Mouse (Mus musculus): ENCODE data around the gene Phldb2. TPM values are rescaled to one million over a fixed set of nuclear protein-coding genes. Genes with fewer than 3 reads are reported as not detected.

Phldb2 gene
- polyA plus RNA-seq, 1 experiment from 2014 or later, result 200 TPM

GRCm38 (mm10) chr16:45881177-45881832, 72.1 kb downstream of the Phldb2 start:
- CTCF ChIA-PET, result interaction anchor here (1.0 kb wide), 1 partner anchor 11 kb away, joined by 3 read pairs; no protein-coding TSS in a partner anchor
- no peak for DNase-seq (ENCODE audit: low read depth, low spot score)

DNA sequence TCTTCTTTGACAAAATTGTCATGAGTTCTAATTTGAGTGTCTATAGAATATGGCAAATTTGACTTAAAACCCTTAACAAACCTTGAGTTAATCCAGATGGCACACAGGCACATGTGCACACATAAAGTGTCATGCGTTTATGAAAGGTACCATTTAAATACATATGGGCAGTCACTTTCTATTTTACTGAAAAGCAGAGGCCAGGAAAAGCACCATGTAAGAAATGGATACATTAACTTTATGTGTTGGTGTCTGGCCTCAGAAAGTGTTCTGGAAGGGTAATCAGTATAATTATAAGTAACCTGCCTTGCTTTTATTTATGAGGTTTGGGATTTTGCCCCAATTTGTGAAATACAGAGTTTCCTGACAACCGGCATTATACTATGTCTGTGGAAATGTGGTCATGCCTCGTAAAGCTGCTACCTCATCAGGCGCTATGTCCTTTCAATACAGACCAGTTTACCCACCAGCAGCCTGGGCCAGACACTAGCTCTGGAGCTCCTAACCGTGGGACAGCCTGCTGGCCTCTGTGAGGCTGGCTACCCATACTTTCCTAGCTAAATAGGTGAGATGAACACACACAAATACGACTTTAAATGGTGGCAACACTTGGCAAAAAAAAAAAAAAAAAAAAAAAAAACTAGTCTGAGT, 73.2 kb downstream of the Phldb2 start:
- no peak for TF ChIP-seq CTCF (IDR thresholded peaks at IDR 0.05)
- ChIA-PET CTCF (no interaction called here), POLR2A (no interaction called here)
- DNase-seq (ENCODE audit: low read depth, low spot score), result no peak
- in situ Hi-C loops (cut with MboI; ENCODE audit: low pct_unique_long_range_greater_than_20kb), result no loop called here
- ATAC-seq, result no peak
- no peaks in the 10 kb centered on the region for H3K27me3 ChIP-seq

More at GRCm38 (mm10) chr16:45881177-45881832, 72.1 kb downstream of the Phldb2 start:
- no peaks in the 10 kb centered on the region for H3K27me3 ChIP-seq
- POLR2A ChIA-PET, result no interaction called here
- TF ChIP-seq CTCF (IDR thresholded peaks at IDR 0.05), result no peak
- in situ Hi-C loops (cut with MboI; ENCODE audit: low pct_unique_long_range_greater_than_20kb), result no loop called here
- ATAC-seq, result no peak

GRCm38 (mm10) chr16:45877739-45878138, 75.7 kb downstream of the Phldb2 start:
- ATAC-seq (peak; percentile 68), DNase-seq (ENCODE audit: low read depth, low spot score) (no peak)
- TF ChIP-seq CTCF (IDR thresholded peaks at IDR 0.05), result no peak
- ChIA-PET POLR2A (interaction anchor here (0.7 to 4.1 kb wide), 2 partner anchors 34 to 128 kb away, joined by 4 to 18 read pairs; no protein-coding TSS in a partner anchor), CTCF (interaction anchor here (1.3 to 1.7 kb wide), 4 partner anchors 24 to 74 kb away, joined by 3 to 4 read pairs (median 3); no protein-coding TSS in a partner anchor)
- no peaks in the 10 kb centered on the region for H3K27me3 ChIP-seq
- in situ Hi-C loops (cut with MboI; ENCODE audit: low pct_unique_long_range_greater_than_20kb), result no loop called here

- no peaks in the 10 kb centered on the region for H3K27me3 ChIP-seq
- DNase-seq (ENCODE audit: low read depth, low spot score), result no peak
- peak; percentile 63 for ATAC-seq
- ChIA-PET CTCF (interaction anchor here (1.3 to 1.7 kb wide), 3 partner anchors 23 to 74 kb away, joined by 3 to 4 read pairs (median 3); no protein-coding TSS in a partner anchor), POLR2A (interaction anchor here (4.1 kb wide), 1 partner anchor 33 kb away, joined by 18 read pairs; no protein-coding TSS in a partner anchor)
- no peak for TF ChIP-seq CTCF (IDR thresholded peaks at IDR 0.05)
- in situ Hi-C loops (cut with MboI; ENCODE audit: low pct_unique_long_range_greater_than_20kb), result no loop called here
Measured at GRCm38 (mm10) chr16:45877171-45877570, 76.2 kb downstream of the Phldb2 start.

DNA sequence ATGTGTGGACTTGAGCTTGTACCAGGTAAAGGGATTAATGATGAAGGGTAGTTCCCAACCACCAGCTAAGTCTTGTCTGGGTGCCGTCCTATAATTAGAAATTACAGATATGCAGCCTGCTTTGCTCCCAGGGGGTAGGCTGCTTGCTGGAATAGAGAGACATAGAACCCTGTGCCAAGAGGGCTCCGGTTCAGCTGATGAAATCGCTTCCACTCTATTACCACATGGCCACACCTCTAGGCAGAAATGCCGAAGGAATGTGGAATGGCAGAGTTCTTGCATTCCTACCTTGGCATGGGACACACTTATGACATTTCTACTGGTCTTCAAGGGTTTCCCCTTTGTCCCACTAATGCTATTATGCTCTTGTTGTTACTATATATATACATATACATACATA, 80.0 kb downstream of the Phldb2 start:
- no peak for TF ChIP-seq CTCF (IDR thresholded peaks at IDR 0.05)
- DNase-seq (ENCODE audit: low read depth, low spot score) (peak; percentile 83), ATAC-seq (peak; percentile 78)
- in situ Hi-C loops (cut with MboI; ENCODE audit: low pct_unique_long_range_greater_than_20kb), result no loop called here
- H3K27me3 ChIP-seq, result no peaks in the 10 kb centered on the region
- POLR2A ChIA-PET, result interaction anchor here (0.7 kb wide), 1 partner anchor 17 kb away, joined by 3 read pairs; no protein-coding TSS in a partner anchor
- CTCF ChIA-PET, result interaction anchor here (1.0 kb wide), 1 partner anchor 79 kb away, joined by 3 read pairs; no protein-coding TSS in a partner anchor

DNA sequence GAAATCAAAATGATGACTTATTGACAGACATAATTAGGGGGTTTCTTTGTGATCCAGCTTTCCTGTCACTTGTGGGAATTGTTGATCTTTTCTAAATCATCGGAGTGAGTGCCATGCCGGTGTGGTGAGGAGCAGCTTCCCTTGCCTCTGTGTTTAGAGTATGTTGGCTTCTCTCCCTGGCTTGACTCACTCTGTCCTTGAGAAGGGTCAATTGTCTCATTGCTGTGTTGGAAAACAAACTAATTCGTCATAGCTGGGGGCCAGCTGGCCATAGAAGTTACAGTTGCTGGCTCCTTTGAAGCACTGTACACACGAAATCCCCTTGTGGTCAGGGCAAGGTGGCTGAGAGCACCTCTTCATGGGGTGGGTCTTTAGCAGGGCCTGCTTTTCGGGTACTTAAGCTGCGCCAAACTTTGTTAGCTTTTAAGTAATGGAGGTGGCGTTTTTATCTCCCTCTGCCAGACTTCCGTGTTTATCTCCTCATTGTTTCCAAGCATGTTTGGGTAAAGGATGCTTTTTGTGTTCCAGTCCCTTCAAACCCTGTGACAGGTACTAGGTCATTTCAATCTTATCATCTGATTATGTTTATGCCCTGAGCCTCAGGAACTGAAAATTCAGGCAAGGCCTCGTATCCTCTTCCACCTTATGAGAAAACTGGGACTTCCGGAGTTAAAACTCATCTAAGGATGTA, 82.0 kb downstream of the Phldb2 start:
- H3K27me3 ChIP-seq, result no peaks in the 10 kb centered on the region
- in situ Hi-C loops (cut with MboI; ENCODE audit: low pct_unique_long_range_greater_than_20kb), result no loop called here
- ChIA-PET CTCF (interaction anchor here (1.0 to 2.3 kb wide), 7 partner anchors 9 to 96 kb away, joined by 3 to 10 read pairs (median 7); no protein-coding TSS in a partner anchor), POLR2A (interaction anchor here (0.7 to 1.3 kb wide), 3 partner anchors 28 to 44 kb away, joined by 4 to 8 read pairs (median 4); no protein-coding TSS in a partner anchor)
- ATAC-seq, result peak; percentile 84
- DNase-seq (ENCODE audit: low read depth, low spot score), result no peak
- no peak for TF ChIP-seq CTCF (IDR thresholded peaks at IDR 0.05)

DNA sequence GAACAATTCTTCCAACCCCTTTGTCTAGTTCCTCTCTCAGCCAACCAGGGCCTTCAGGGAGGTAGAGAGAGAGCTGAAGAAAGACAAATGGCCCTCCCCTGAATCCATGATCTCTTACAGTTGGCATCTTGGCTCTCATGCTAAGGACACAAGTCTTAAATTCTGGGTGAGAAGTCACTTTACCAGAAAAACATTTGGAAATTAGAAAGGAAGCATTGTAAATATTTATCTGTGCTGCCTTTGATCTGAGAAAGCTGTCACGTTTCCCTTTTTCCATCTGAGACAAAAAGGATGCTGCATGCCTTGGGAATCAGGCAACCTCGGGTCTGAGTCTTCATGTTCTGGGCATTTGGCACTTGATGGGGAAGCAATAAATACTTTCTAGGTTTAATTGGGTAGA, 82.7 kb downstream of the Phldb2 start:
- no peak for TF ChIP-seq CTCF (IDR thresholded peaks at IDR 0.05)
- no peak for DNase-seq (ENCODE audit: low read depth, low spot score)
- ATAC-seq, result no peak
- in situ Hi-C loops (cut with MboI; ENCODE audit: low pct_unique_long_range_greater_than_20kb), result no loop called here
- H3K27me3 ChIP-seq, result no peaks in the 10 kb centered on the region
- ChIA-PET CTCF (interaction anchor here (1.0 to 2.3 kb wide), 8 partner anchors 8 to 97 kb away, joined by 3 to 10 read pairs (median 6); no protein-coding TSS in a partner anchor), POLR2A (interaction anchor here (0.9 to 1.3 kb wide), 2 partner anchors 27 to 30 kb away, joined by 4 to 8 read pairs; no protein-coding TSS in a partner anchor)

- in situ Hi-C loops (cut with MboI; ENCODE audit: low pct_unique_long_range_greater_than_20kb), result no loop called here
- no peak for ATAC-seq
- no peak for TF ChIP-seq CTCF (IDR thresholded peaks at IDR 0.05)
Measured at GRCm38 (mm10) chr16:45869044-45869443, 84.4 kb downstream of the Phldb2 start.

DNA sequence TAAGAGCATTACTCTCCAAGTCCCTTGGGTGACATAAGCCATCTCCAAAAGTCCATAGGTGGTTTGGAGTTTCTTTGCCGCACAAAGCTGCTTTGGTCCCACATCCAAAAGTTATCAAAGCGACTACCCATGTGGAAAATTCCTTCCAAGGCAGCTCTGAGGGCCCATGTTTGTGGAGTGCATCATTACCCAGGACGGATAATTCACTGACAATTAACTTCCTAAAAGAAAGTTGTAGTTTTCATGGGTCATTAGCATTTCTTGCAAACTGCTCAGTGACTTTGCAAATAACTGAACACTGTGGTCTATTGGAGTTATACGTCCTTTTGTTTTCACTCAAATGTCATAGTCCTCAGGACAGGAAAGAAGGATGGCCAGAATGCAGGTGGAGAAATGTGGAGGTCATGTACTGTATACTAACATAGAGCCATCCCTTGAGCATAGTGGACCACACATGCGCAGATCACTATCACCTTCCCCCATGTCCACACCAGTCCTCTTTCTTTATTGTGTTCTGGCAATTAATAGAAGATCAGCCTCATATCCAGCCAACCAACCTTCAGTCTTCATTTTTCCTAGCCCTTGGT, 96.0 kb downstream of the Phldb2 start:
- in situ Hi-C loops (cut with MboI; ENCODE audit: low pct_unique_long_range_greater_than_20kb), result no loop called here
- ChIA-PET POLR2A (no interaction called here), CTCF (interaction anchor here (1.4 kb wide), 1 partner anchor 9 kb away, joined by 6 read pairs; no protein-coding TSS in a partner anchor)
- DNase-seq (ENCODE audit: low read depth, low spot score) (no peak), ATAC-seq (peak; percentile 74)
- no peaks in the 10 kb centered on the region for H3K27me3 ChIP-seq
- TF ChIP-seq CTCF (IDR thresholded peaks at IDR 0.05), result no peak

More at GRCm38 (mm10) chr16:45869044-45869443, 84.4 kb downstream of the Phldb2 start:
- ChIA-PET POLR2A (interaction anchor here (1.4 kb wide), 1 partner anchor 26 kb away, joined by 4 read pairs; no protein-coding TSS in a partner anchor), CTCF (interaction anchor here (0.8 to 1.2 kb wide), 2 partner anchors 9 to 11 kb away, joined by 3 to 5 read pairs; no protein-coding TSS in a partner anchor)
- no peak for DNase-seq (ENCODE audit: low read depth, low spot score)
- no peaks in the 10 kb centered on the region for H3K27me3 ChIP-seq
